30 mouse cellular contexts compared by ENCODE assay signal in genomic region chr13:95612243-95612642, GRCm38 (mm10). TPM values are rescaled to one million over a fixed set of nuclear protein-coding genes. Genes with fewer than 3 reads are reported as not detected.
DNase-seq lines count a peak whose midpoint lies in the region; ATAC-seq and TF ChIP-seq lines count a peak whose summit lies in the region.
"Had no signal": no experiment of that assay in that cellular context is flagged by ENCODE, and none has a peak within 500 bp of the region (broad histone marks: within the 10 kb centered on the region; RNA-seq: fewer than 3 reads in every experiment).

No protein-coding gene starts in this region.

- 75% methylated on average over 10 of the region's 10 CpGs for WGBS in heart, embryonic 15.5 days
- WGBS in limb, embryonic 11.5 days, result 91% methylated on average over 10 of the region's 10 CpGs
- 93% methylated on average over 10 of the region's 10 CpGs for WGBS in limb, embryonic 10.5 days

- no peak for ATAC-seq in heart, embryonic 15.5 days (replicated peaks; ENCODE audit: insufficient number of reproducible peaks, insufficient read depth, low FRiP score, low read depth)
- no peak for ATAC-seq in limb, embryonic 11.5 days (ENCODE audit: insufficient number of reproducible peaks, low FRiP score, low TSS enrichment, low read depth)
- ATAC-seq in megakaryocyte, adult 5-6 weeks (ENCODE audit: poor library complexity, severe bottlenecking), result no peak
- ATAC-seq: forebrain, embryonic 14.5 days; hindbrain, embryonic 16.5 days; midbrain, embryonic 16.5 days had no signal

- intact Hi-C loops in gastrocnemius, adult 2 months (cut with DNase I), result no loop called here
- intact Hi-C loops in gastrocnemius, postnatal 14 days (cut with DNase I; ENCODE audit: low total_unique reads), result no loop called here
- intact Hi-C loops in heart, postnatal 25 days (cut with DNase I), result loop anchor here (5.0 kb wide), 1 partner anchor 45 kb away; no protein-coding TSS in a partner anchor

- no peak overlapping the region for H3K9ac ChIP-seq in heart, embryonic 15.5 days
- 0 out of 2 replicates have a peak overlapping the region, but pooled peaks have one; percentile 17 for H3K9ac ChIP-seq in limb, embryonic 11.5 days (ENCODE audit: low read length)
- H3K9ac ChIP-seq: embryonic facial prominence, embryonic 15.5 days; limb, embryonic 12.5 days; liver, embryonic 14.5 days; neural tube, embryonic 12.5 days had no signal

- TF ChIP-seq CTCF in gastrocnemius, adult 2 months (IDR thresholded peaks at IDR 0.05), result no peak

- H3K4me2 ChIP-seq in heart, embryonic 15.5 days, result no peak overlapping the region
- no peak overlapping the region for H3K4me2 ChIP-seq in limb, embryonic 11.5 days (ENCODE audit: low read depth, severe bottlenecking)
- H3K4me2 ChIP-seq: embryonic facial prominence, embryonic 15.5 days; limb, embryonic 12.5 days; neural tube, embryonic 12.5 days had no signal

- peaks cover 60% of the 10 kb centered on the region for H3K4me1 ChIP-seq in heart, embryonic 15.5 days (replicated peaks)
- H3K4me1 ChIP-seq in limb, embryonic 11.5 days (ENCODE audit: control insufficient read depth, insufficient read depth, low read length), result peaks cover 14% of the 10 kb centered on the region
- H3K4me1 ChIP-seq in limb, embryonic 10.5 days, result peaks cover 34% of the 10 kb centered on the region
- peaks cover 84% of the 10 kb centered on the region for H3K4me1 ChIP-seq in megakaryocyte, embryonic 14.5 days

- H3K4me3 ChIP-seq in gastrocnemius, adult 2 months, result no peak overlapping the region
- no peak overlapping the region for H3K4me3 ChIP-seq in heart, embryonic 15.5 days
- no peak overlapping the region for H3K4me3 ChIP-seq in limb, embryonic 11.5 days (ENCODE audit: low read depth, low read length)
- H3K4me3 ChIP-seq in limb, embryonic 10.5 days, result no peak overlapping the region
- H3K4me3 ChIP-seq in megakaryocyte, embryonic 14.5 days (replicated peaks), result peak overlapping the region; percentile 76
- H3K4me3 ChIP-seq: embryonic facial prominence, embryonic 10.5 days; embryonic facial prominence, embryonic 15.5 days; limb, embryonic 12.5 days; midbrain, embryonic 10.5 days; myocyte; neural tube, embryonic 12.5 days had no signal

- no peaks in the 10 kb centered on the region; the same call in none of the 2 replicates for H3K36me3 ChIP-seq in heart, embryonic 15.5 days
- H3K36me3 ChIP-seq in limb, embryonic 11.5 days (ENCODE audit: control insufficient read depth, insufficient read depth, low read length), result peaks cover 9% of the 10 kb centered on the region; the same call in 1 of the 2 replicates
- H3K36me3 ChIP-seq in limb, embryonic 10.5 days, result peaks cover 84% of the 10 kb centered on the region
- peaks cover 95% of the 10 kb centered on the region for H3K36me3 ChIP-seq in megakaryocyte, embryonic 14.5 days (replicated peaks; ENCODE audit: low read length)
- H3K36me3 ChIP-seq: G1E had no signal

- no peaks in the 10 kb centered on the region for H3K27me3 ChIP-seq in heart, embryonic 15.5 days
- H3K27me3 ChIP-seq in limb, embryonic 11.5 days (ENCODE audit: control insufficient read depth, insufficient read depth, low read length), result no peaks in the 10 kb centered on the region
- H3K27me3 ChIP-seq in limb, embryonic 10.5 days (ENCODE audit: low read depth, poor library complexity, severe bottlenecking), result no peaks in the 10 kb centered on the region
- no peaks in the 10 kb centered on the region for H3K27me3 ChIP-seq in megakaryocyte, embryonic 14.5 days (replicated peaks)
- H3K27me3 ChIP-seq: embryonic facial prominence, embryonic 15.5 days; limb, embryonic 12.5 days; neural tube, embryonic 12.5 days had no signal

- DNase-seq in gastrocnemius, adult 2 months, result no peak
- no peak for DNase-seq in gastrocnemius, postnatal 14 days
- no peak for DNase-seq in heart, postnatal 25 days (ENCODE audit: low spot score)
- DNase-seq in limb, embryonic 11.5 days (ENCODE audit: low spot score), result no peak
- no peak for DNase-seq in limb, embryonic 10.5 days (ENCODE audit: low spot score)
- DNase-seq: adrenal gland, adult 8-10 months; cerebellum, adult 8-10 months; cerebellum, postnatal 25 days; gastrocnemius, postnatal 36 days; kidney, adult 18-20 months; kidney, postnatal 10 days; layer of hippocampus, adult 9-11 months; right cerebral cortex, adult 18-20 months; spleen, adult 18-20 months; thymus, postnatal 14 days had no signal

- peak overlapping the region; percentile 69; the same call in 1 of the 2 replicates for H3K27ac ChIP-seq in gastrocnemius, adult 2 months
- peak overlapping the region; percentile 76; the same call in 1 of the 2 replicates for H3K27ac ChIP-seq in heart, embryonic 15.5 days
- no peak overlapping the region for H3K27ac ChIP-seq in limb, embryonic 11.5 days (replicated peaks; ENCODE audit: low read depth, low read length)
- H3K27ac ChIP-seq in limb, embryonic 10.5 days, result no peak overlapping the region
- H3K27ac ChIP-seq: embryonic facial prominence, embryonic 10.5 days; embryonic facial prominence, embryonic 15.5 days; limb, embryonic 12.5 days; liver, embryonic 14.5 days; macrophage; midbrain, embryonic 10.5 days; neural tube, embryonic 12.5 days had no signal

- no peaks in the 10 kb centered on the region for H3K9me3 ChIP-seq in heart, embryonic 15.5 days (replicated peaks)
- H3K9me3 ChIP-seq in limb, embryonic 11.5 days (ENCODE audit: control insufficient read depth, low read length), result no peaks in the 10 kb centered on the region
- no peaks in the 10 kb centered on the region for H3K9me3 ChIP-seq in limb, embryonic 10.5 days (replicated peaks)
- H3K9me3 ChIP-seq in megakaryocyte, embryonic 14.5 days, result no peaks in the 10 kb centered on the region
- H3K9me3 ChIP-seq: embryonic facial prominence, embryonic 10.5 days; embryonic facial prominence, embryonic 15.5 days; G1E; limb, embryonic 12.5 days; neural tube, embryonic 12.5 days had no signal

RNA-seq across cellular contexts. Expression of gene F2r, which starts 6.0 kb away (rescaled TPM):
- 10 to 100 TPM in 1 of 2 experiments, 1 to 10 TPM in 1; 3.7 to 12.4 TPM for total RNA-seq in gastrocnemius, adult 2 months (2021)
- total RNA-seq in gastrocnemius, postnatal 14 days (2021), result 10 to 100 TPM; 12.4 to 13.9 TPM
- polyA plus RNA-seq in heart, embryonic 15.5 days (2015; fragmentation: Nextera tagmentation; extraction: Ambion mirVana), result 98.6 and 109 TPM in 2 replicates
- 10 to 100 TPM; 21.6 to 23.1 TPM for total RNA-seq in heart, postnatal 25 days (2021)
- 147 and 157 TPM in 2 replicates for polyA plus RNA-seq in limb, embryonic 11.5 days (2014; fragmentation: Nextera tagmentation; extraction: Ambion mirVana)
- polyA plus RNA-seq in limb, embryonic 10.5 days (2016; fragmentation: Nextera tagmentation; extraction: Ambion mirVana), result 141 and 143 TPM in 2 replicates
- 53.3 and 84.2 TPM in 2 replicates for polyA plus RNA-seq in megakaryocyte, embryonic 14.5 days (2012; ENCODE audit: insufficient read depth, low replicate concordance)
- total RNA-seq in megakaryocyte, adult 5-6 weeks (2015), result 1.1 and 2.1 TPM in 2 replicates
- 0.65 and 1.9 TPM in 2 replicates for total RNA-seq in megakaryocyte, adult 5-6 weeks (2017)
- total RNA-seq: G1E had no signal

Comparison
In these comparisons a context has a peak if more than half of its experiments do, and no peak if none do; other contexts are left out.
1. H3K27ac ChIP-seq: peak in gastrocnemius, adult 2 months (single experiment) and heart, embryonic 15.5 days (single experiment); none in limb, embryonic 11.5 days (single experiment) and limb, embryonic 10.5 days (single experiment).